Mouse (Mus musculus) C2C12 (cell line): Measurements from ENCODE around the gene Mical2. TPM values are rescaled to one million over a fixed set of nuclear protein-coding genes. Genes with fewer than 3 reads are reported as not detected.
A peak's percentile ranks its signal among the peaks of the same experiment; 100 is the strongest.

ENCODE experiments used
- H3K27me3 ChIP-seq: one replicate; pipeline ENCODE4 v1.6.1; 2011; ENCODE audit not compliant: control insufficient read depth, insufficient read depth, insufficient read length
- H3K36me3 ChIP-seq: one replicate; pipeline ENCODE4 v1.6.1; 2011; ENCODE audit not compliant: control insufficient read depth, insufficient read depth
- H3K4me3 ChIP-seq: one replicate; pipeline ENCODE4 v1.5.1; 2011; ENCODE audit warnings: mild to moderate bottlenecking, control low read depth; ENCODE audit not compliant: poor library complexity, insufficient read depth, severe bottlenecking
- H3K79me2 ChIP-seq: one replicate; pipeline ENCODE4 v1.6.1; 2011; ENCODE audit not compliant: control insufficient read depth, insufficient read depth
- H3K79me3 ChIP-seq: one replicate; pipeline ENCODE4 v1.6.1; 2011; ENCODE audit warnings: low read depth, control low read depth
- H3ac ChIP-seq: one replicate; pipeline ENCODE3; 2011; ENCODE audit warnings: low read depth; ENCODE audit not compliant: control insufficient read depth, insufficient read length
- CEBPB ChIP-seq: IDR thresholded peaks from one replicate; pipeline ENCODE4 v1.6.1; 2011; ENCODE audit warnings: low read depth, mild to moderate bottlenecking, control low read depth, moderate library complexity
- CTCF ChIP-seq: IDR thresholded peaks from one replicate; pipeline ENCODE4 v1.5.1; 2011; ENCODE audit not compliant: control insufficient read depth, insufficient read depth, insufficient read length
- FOSL1 ChIP-seq: IDR thresholded peaks from one replicate; pipeline ENCODE4 v1.8.0; 2011; ENCODE audit warnings: mild to moderate bottlenecking, low read length; ENCODE audit not compliant: poor library complexity, insufficient read depth, severe bottlenecking
- MAX ChIP-seq: IDR thresholded peaks from one replicate; pipeline ENCODE4 v1.6.1; 2011; ENCODE audit warnings: mild to moderate bottlenecking, control low read depth
- MYOD1 ChIP-seq: IDR thresholded peaks from one replicate; pipeline ENCODE4 v1.6.1; 2011; ENCODE audit warnings: low read depth; ENCODE audit not compliant: control insufficient read depth, insufficient read length
- MYOG ChIP-seq: IDR thresholded peaks from one replicate; pipeline ENCODE4 v1.6.1; 2011; ENCODE audit not compliant: control insufficient read depth, insufficient read length; ENCODE audit errors: extremely low read depth
- USF1 ChIP-seq: IDR thresholded peaks from one replicate; pipeline ENCODE4 v1.6.1; 2011; ENCODE audit warnings: low read depth, mild to moderate bottlenecking, control low read depth, moderate library complexity
- polyA plus RNA-seq: library from polyadenylated mRNA; unstranded; fragments of >200 nt; fragmentation: generic; extraction: Trizol; gene quantifications from one replicate; pipeline ENCODE4 v1.2.1, GENCODE M21; 2012; ENCODE audit warnings: missing spikeins

Mical2 gene
- polyA plus RNA-seq, 1 experiment = 76.9 TPM

- Histone ChIP-seq H3K27me3 (no peaks in the 10 kb centered on the region), H3ac (no peak overlapping the region), H3K79me3 (peaks cover 53% of the 10 kb centered on the region), H3K4me3 (no peak overlapping the region), H3K79me2 (peaks cover 81% of the 10 kb centered on the region), H3K36me3 (peaks cover 5% of the 10 kb centered on the region)
- TF ChIP-seq USF1 (no peak), CEBPB (no peak), MAX (no peak), MYOD1 (no peak), FOSL1 (no peak), CTCF (no peak), MYOG (no peak)
Measured at GRCm38 (mm10) chr7:112454951-112455350, 229.3 kb downstream of the Mical2 start.

GRCm38 (mm10) chr7:112455566-112456110 is 230.0 kb downstream of the Mical2 start:
- peaks cover 2% of the 10 kb centered on the region for H3K36me3 ChIP-seq
- TF ChIP-seq CTCF (no peak), CEBPB (no peak), MYOD1 (peak; percentile 42), MYOG (no peak), FOSL1 (peak; percentile 68), MAX (peak; percentile 34), USF1 (no peak)
- H3K79me2 ChIP-seq = peaks cover 81% of the 10 kb centered on the region
- peaks cover 53% of the 10 kb centered on the region for H3K79me3 ChIP-seq
- no peaks in the 10 kb centered on the region for H3K27me3 ChIP-seq
- no peak overlapping the region for H3K4me3 ChIP-seq
- H3ac ChIP-seq = no peak overlapping the region

GRCm38 (mm10) chr7:112457373-112457772 is 231.7 kb downstream of the Mical2 start:
- Histone ChIP-seq H3K36me3 (no peaks in the 10 kb centered on the region), H3K4me3 (no peak overlapping the region), H3ac (no peak overlapping the region), H3K79me3 (peaks cover 48% of the 10 kb centered on the region), H3K79me2 (peaks cover 76% of the 10 kb centered on the region), H3K27me3 (no peaks in the 10 kb centered on the region)
- no peak for TF ChIP-seq FOSL1
- TF ChIP-seq USF1 = no peak
- no peak for TF ChIP-seq CEBPB
- TF ChIP-seq CTCF = no peak
- no peak for TF ChIP-seq MAX
- TF ChIP-seq MYOG = no peak
- no peak for TF ChIP-seq MYOD1

- peaks cover 78% of the 10 kb centered on the region for H3K79me2 ChIP-seq
- no peak overlapping the region for H3ac ChIP-seq
- no peaks in the 10 kb centered on the region for H3K36me3 ChIP-seq
- H3K4me3 ChIP-seq = no peak overlapping the region
- H3K79me3 ChIP-seq = peaks cover 52% of the 10 kb centered on the region
- H3K27me3 ChIP-seq = no peaks in the 10 kb centered on the region
- TF ChIP-seq MYOD1 = no peak
- TF ChIP-seq MAX = no peak
- TF ChIP-seq CEBPB = peak; percentile 31
- TF ChIP-seq MYOG = no peak
Measured at GRCm38 (mm10) chr7:112457920-112458319, 232.3 kb downstream of the Mical2 start.

- H3K36me3 ChIP-seq = no peaks in the 10 kb centered on the region
- H3K4me3 ChIP-seq = no peak overlapping the region
- H3K27me3 ChIP-seq = no peaks in the 10 kb centered on the region
- no peak overlapping the region for H3ac ChIP-seq
- TF ChIP-seq CTCF (no peak), MYOG (no peak), MAX (peak; percentile 64), MYOD1 (no peak), CEBPB (no peak), USF1 (peak; percentile 78), FOSL1 (no peak)
- H3K79me2 ChIP-seq = peaks cover 79% of the 10 kb centered on the region
- peaks cover 55% of the 10 kb centered on the region for H3K79me3 ChIP-seq
Measured at GRCm38 (mm10) chr7:112458440-112458839, 232.8 kb downstream of the Mical2 start.

Other genes with a start within 250 kb of the Mical2 start
- 24.7 TPM for gene Usp47, start 202.4 kb upstream of the Mical2 start, polyA plus RNA-seq
- 0.01 TPM for gene Dkk3, start 66.8 kb upstream of the Mical2 start, polyA plus RNA-seq
- gene Parva, start 201.6 kb downstream of the Mical2 start, polyA plus RNA-seq = 126 TPM